Mouse (Mus musculus) liver, adult 2 months (tissue): ENCODE measurements around the gene Ttc23l. TPM values are rescaled to one million over a fixed set of nuclear protein-coding genes. Genes with fewer than 3 reads are reported as not detected.

ENCODE experiments used
- DNase-seq: peaks from one replicate; pipeline ENCODE4 v3.0.0-alpha.2; 2011; ENCODE audit warnings: low read depth, low spot score; ENCODE audit errors: extremely low read depth
- H3K27ac ChIP-seq: fragments of 200-500 bp; replicated peaks from 2 replicates; pipeline ENCODE4 v1.5.1; 2012; ENCODE audit warnings: low read depth, mild to moderate bottlenecking, control low read depth, inconsistent platforms, low read length; ENCODE audit not compliant: insufficient read depth
- H3K27me3 ChIP-seq: fragments of 200-500 bp; 2 replicates; pipeline ENCODE4 v1.6.1; 2012; ENCODE audit warnings: mild to moderate bottlenecking, moderate library complexity, low read length, inconsistent platforms; ENCODE audit not compliant: control insufficient read depth, insufficient read depth
- H3K36me3 ChIP-seq: fragments of 200-500 bp; 2 replicates; pipeline ENCODE4 v1.6.1; 2012; ENCODE audit warnings: low read length, inconsistent platforms; ENCODE audit not compliant: control insufficient read depth, insufficient read depth
- H3K4me1 ChIP-seq: fragments of 200-500 bp; 2 replicates; pipeline ENCODE4 v1.6.1; 2011; ENCODE audit warnings: low read length; ENCODE audit not compliant: control insufficient read depth, insufficient read depth
- H3K4me3 ChIP-seq: fragments of 200-500 bp; 2 replicates; pipeline ENCODE4 v1.5.1; 2011; ENCODE audit warnings: low read depth, mild to moderate bottlenecking, control low read depth, low read length, moderate library complexity; ENCODE audit not compliant: insufficient read depth
- H3K79me2 ChIP-seq: fragments of 200-500 bp; 2 replicates; pipeline ENCODE4 v1.6.1; 2012; ENCODE audit warnings: inconsistent platforms, mild to moderate bottlenecking, low read length, moderate library complexity; ENCODE audit not compliant: control insufficient read depth, insufficient read depth
- H3K9ac ChIP-seq: fragments of 200-500 bp; 2 replicates; pipeline ENCODE4 v1.6.1; 2012; ENCODE audit warnings: low read depth, mild to moderate bottlenecking, control low read depth, inconsistent platforms, low read length
- CTCF ChIP-seq: fragments of 200-500 bp; IDR thresholded peaks from 2 replicates; pipeline ENCODE4 v1.5.1; 2011; ENCODE audit warnings: low read depth, low read length, control low read depth
- POLR2A ChIP-seq: fragments of 200-500 bp; IDR thresholded peaks from 2 replicates; pipeline ENCODE4 v1.6.1; 2011; ENCODE audit warnings: low read length, control low read depth; ENCODE audit not compliant: insufficient read depth; ENCODE audit errors: extremely low read depth
- WGBS: fragments of 180-500 bp; shearing (Covaris S2); methylation state at CpG from one replicate; pipeline ENCODE4 v1.1.7; 2018; 5-methylcytosine and 5-hydroxymethylcytosine counted together
- polyA plus RNA-seq: library from polyadenylated mRNA; depleted of rRNA; stranded (reverse); fragments of >200 nt; gene quantifications from 2 replicates; pipeline ENCODE4 v1.2.3, GENCODE M21; 2012; rRNA removed
- total RNA-seq: library from RNA; depleted of rRNA; stranded (reverse); fragments of >200 nt; gene quantifications from 2 replicates; pipeline ENCODE4 v1.2.3, GENCODE M21; 2014; rRNA removed

The Ttc23l gene
- total RNA-seq (not detected in 2 replicates), polyA plus RNA-seq (not detected in 2 replicates)

DNA sequence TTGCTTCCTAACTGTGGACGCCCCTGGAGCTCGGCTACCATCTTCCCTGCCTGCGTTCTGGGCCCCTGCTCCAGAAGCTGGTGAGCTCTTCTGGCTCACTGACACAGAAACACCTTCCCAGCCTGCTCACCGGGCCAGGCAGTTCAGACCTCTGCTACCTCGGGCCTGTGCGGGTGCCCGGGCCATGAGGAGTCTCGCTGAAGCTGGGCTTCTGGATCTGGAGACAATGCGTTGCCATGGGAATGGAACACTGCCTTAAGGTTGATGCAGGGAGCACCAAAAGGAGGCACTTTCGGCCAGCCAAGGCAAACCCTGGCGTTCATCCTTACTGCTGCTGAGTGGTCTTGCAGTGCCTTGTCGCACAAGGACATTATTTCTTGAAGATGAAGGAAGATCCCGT is at the start of gene Ttc23l:
Gene Ttc23l (minus strand): TSS at position 204 of the 400 bp plus-strand sequence.
- H3K27ac ChIP-seq: no peak within 1 kb of the TSS
- TF ChIP-seq POLR2A (no peak), CTCF (no peak)
- DNase-seq: no peak
- 89% methylated on average over 13 of the region's 13 CpGs for WGBS
- no peaks in the 10 kb centered on the region for H3K27me3 ChIP-seq
- no peaks in the 10 kb centered on the region for H3K79me2 ChIP-seq
- H3K4me1 ChIP-seq: no peaks in the 10 kb centered on the region
- no peak within 1 kb of the TSS for H3K4me3 ChIP-seq
- no peaks in the 10 kb centered on the region for H3K36me3 ChIP-seq
- no peak within 1 kb of the TSS for H3K9ac ChIP-seq

DNA sequence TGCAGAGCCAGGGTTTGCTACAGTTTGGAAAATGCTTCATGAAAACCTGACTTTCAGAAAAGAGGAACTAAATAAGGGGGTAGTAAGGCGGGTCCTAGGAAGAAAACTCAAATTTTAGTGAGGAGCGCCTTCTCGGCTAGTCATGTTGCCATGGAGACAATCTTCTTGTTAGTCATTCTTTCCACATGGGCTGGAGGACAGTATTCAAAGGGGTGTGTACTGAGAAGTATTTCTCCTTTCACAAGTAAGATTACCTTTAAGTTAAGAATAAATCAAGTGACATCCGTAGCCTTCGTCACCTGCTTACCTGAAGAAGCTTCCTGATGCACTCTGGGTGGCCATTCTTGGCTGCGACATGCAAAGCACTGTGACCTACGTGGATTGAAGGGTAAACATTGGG is 40.9 kb upstream of the Ttc23l start:
- Histone ChIP-seq H3K79me2 (no peaks in the 10 kb centered on the region; the same call in 1 of the 2 replicates), H3K27me3 (no peaks in the 10 kb centered on the region), H3K4me1 (peaks cover 6% of the 10 kb centered on the region), H3K4me3 (no peak overlapping the region), H3K27ac (no peak overlapping the region), H3K9ac (no peak overlapping the region), H3K36me3 (peaks cover 17% of the 10 kb centered on the region)
- no peak for DNase-seq
- TF ChIP-seq CTCF: no peak
- TF ChIP-seq POLR2A: no peak
- 88% methylated on average over 7 of the region's 7 CpGs for WGBS

DNA sequence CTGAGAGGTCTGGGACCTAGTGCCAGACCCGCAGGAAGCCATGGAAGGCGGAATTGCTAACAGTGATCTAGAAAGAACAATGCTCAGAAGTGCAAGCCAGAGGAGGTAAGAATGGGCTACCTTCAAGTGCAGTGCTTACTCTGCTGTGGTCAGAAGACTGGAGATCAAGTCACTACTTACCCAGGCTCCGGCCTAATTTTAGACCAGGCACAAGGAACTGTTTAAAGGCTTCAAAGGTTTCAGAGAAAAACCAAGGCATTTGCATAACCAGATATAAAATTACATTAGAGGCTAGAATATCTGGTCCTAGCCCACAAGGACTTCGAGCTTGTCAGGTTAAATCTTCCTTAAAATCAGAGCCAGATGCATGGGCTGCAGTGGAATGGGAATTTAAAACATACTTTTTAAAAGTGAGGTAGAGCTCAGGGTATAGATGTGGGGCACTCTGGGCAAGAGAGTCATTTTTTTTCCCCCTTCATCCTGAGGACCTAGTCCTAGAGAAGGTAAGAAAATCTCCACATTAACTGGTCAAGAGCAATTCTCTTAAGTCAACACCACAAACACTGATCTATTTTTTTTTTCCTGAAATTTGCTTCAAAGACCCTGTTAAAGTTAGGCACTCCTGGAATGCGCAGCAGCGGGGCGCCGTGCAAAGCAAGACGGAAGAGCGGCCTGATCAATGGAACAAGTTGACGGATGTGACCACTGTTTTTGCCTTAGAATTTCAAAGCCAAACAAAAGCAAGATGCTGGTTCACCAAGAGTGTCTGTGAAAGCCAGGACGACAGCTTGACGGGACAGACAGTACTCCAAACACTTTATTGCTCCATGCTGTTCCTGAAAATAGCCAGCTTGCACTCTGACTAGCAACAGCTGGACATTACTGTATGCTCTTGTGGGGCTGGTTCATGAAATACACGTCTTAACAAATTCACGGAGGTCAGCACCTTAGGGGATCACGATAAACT is 40.1 kb upstream of the Ttc23l start:
- Histone ChIP-seq H3K27ac (no peak overlapping the region), H3K27me3 (no peaks in the 10 kb centered on the region), H3K4me1 (peaks cover 6% of the 10 kb centered on the region), H3K4me3 (no peak overlapping the region), H3K79me2 (no peaks in the 10 kb centered on the region; the same call in 1 of the 2 replicates), H3K36me3 (peaks cover 13% of the 10 kb centered on the region), H3K9ac (no peak overlapping the region)
- DNase-seq: no peak
- 91% methylated on average over 16 of the region's 16 CpGs for WGBS
- TF ChIP-seq POLR2A: no peak
- no peak for TF ChIP-seq CTCF

GRCm38 (mm10) chr15:10596871-10597270 is 38.4 kb upstream of the Ttc23l start:
- Histone ChIP-seq H3K4me3 (no peak overlapping the region), H3K27me3 (no peaks in the 10 kb centered on the region), H3K27ac (no peak overlapping the region), H3K9ac (no peak overlapping the region), H3K79me2 (no peaks in the 10 kb centered on the region; the same call in 1 of the 2 replicates), H3K4me1 (peaks cover 6% of the 10 kb centered on the region), H3K36me3 (peaks cover 13% of the 10 kb centered on the region)
- 49% methylated on average over 9 of the region's 9 CpGs for WGBS
- TF ChIP-seq POLR2A (no peak), CTCF (no peak)
- DNase-seq: peak; percentile 10

GRCm38 (mm10) chr15:10595408-10595807 is 36.9 kb upstream of the Ttc23l start:
- TF ChIP-seq POLR2A: no peak
- TF ChIP-seq CTCF: no peak
- 95% methylated on average over 6 of the region's 6 CpGs for WGBS
- peaks cover 6% of the 10 kb centered on the region for H3K4me1 ChIP-seq
- H3K9ac ChIP-seq: no peak overlapping the region
- no peaks in the 10 kb centered on the region for H3K27me3 ChIP-seq
- DNase-seq: no peak
- H3K36me3 ChIP-seq: peaks cover 13% of the 10 kb centered on the region
- H3K27ac ChIP-seq: no peak overlapping the region
- no peaks in the 10 kb centered on the region; the same call in 1 of the 2 replicates for H3K79me2 ChIP-seq
- no peak overlapping the region for H3K4me3 ChIP-seq
